Mouse (Mus musculus) spleen, adult 2 months (tissue): ENCODE results near the gene Slc24a4. TPM values are rescaled to one million over a fixed set of nuclear protein-coding genes. Genes with fewer than 3 reads are reported as not detected.

ENCODE experiments used
- DNase-seq, 2 experiments: peaks; one replicate each; pipeline versions ENCODE4 v3.0.0 to v3.0.0-alpha.2; 2012 to 2021; ENCODE audit warnings: low spot score in 2 of 2, low read depth in 1 of 2
- H3K27ac ChIP-seq: fragments of 200-500 bp; 2 replicates; pipeline ENCODE4 v1.5.1; 2012; ENCODE audit warnings: low read length, inconsistent platforms; ENCODE audit not compliant: insufficient read depth
- H3K27me3 ChIP-seq: fragments of 200-500 bp; 2 replicates; pipeline ENCODE4 v1.6.1; 2012; ENCODE audit warnings: mild to moderate bottlenecking, moderate library complexity, low read length, inconsistent platforms; ENCODE audit not compliant: control insufficient read depth, insufficient read depth
- H3K36me3 ChIP-seq: fragments of 200-500 bp; 2 replicates; pipeline ENCODE4 v1.6.1; 2012; ENCODE audit warnings: mild to moderate bottlenecking, low read length, inconsistent platforms; ENCODE audit not compliant: control insufficient read depth, insufficient read depth
- H3K4me1 ChIP-seq: fragments of 200-500 bp; 2 replicates; pipeline ENCODE4 v1.6.1; 2011; ENCODE audit warnings: inconsistent platforms; ENCODE audit not compliant: control insufficient read depth, insufficient read depth, insufficient read length
- H3K4me3 ChIP-seq: fragments of 200-500 bp; 2 replicates; pipeline ENCODE4 v1.5.1; 2011; ENCODE audit warnings: mild to moderate bottlenecking, inconsistent platforms; ENCODE audit not compliant: insufficient read depth, insufficient read length; ENCODE audit errors: extremely low read depth
- CTCF ChIP-seq: fragments of 200-500 bp; IDR thresholded peaks from 2 replicates; pipeline ENCODE4 v1.5.1; 2011; ENCODE audit warnings: mild to moderate bottlenecking, inconsistent platforms; ENCODE audit not compliant: insufficient read depth, insufficient read length, insufficient replicate concordance; ENCODE audit errors: extremely low read depth
- POLR2A ChIP-seq: fragments of 200-500 bp; IDR thresholded peaks from 2 replicates; pipeline ENCODE4 v1.6.1; 2011; ENCODE audit warnings: low read depth, low read length, inconsistent platforms
- WGBS: fragments of 180-500 bp; shearing (Covaris S2); methylation state at CpG from one replicate; pipeline ENCODE4 v1.1.7; 2018; 5-methylcytosine and 5-hydroxymethylcytosine counted together
- polyA plus RNA-seq: library from polyadenylated mRNA; depleted of rRNA; stranded (reverse); fragments of >200 nt; gene quantifications from 2 replicates; pipeline ENCODE4 v1.2.3, GENCODE M21; 2012

Slc24a4 gene
- polyA plus RNA-seq, 1 experiment, result not detected

DNA sequence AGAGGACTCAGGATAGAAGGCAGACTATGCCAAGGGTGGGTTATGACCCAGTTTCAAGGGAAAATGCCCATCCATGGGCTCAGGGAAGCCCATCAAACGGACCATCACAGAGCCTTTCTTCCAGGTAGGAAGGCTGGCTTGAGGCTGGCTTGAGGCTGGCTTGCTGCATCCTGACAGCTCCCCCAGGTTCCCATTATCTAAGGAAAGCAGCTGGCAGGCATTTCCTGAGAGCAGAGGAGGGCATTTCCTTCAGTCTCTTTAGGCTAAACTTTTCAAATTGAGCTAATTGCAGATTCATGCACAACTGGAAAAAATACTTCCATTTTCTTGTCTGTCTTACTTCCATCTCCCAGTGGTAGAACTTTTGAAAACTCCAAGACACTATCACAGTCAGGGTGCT is 26.3 kb downstream of the Slc24a4 start:
- H3K4me3 ChIP-seq, result no peak overlapping the region
- no peak for TF ChIP-seq POLR2A
- TF ChIP-seq CTCF, result no peak
- H3K4me1 ChIP-seq, result no peaks in the 10 kb centered on the region
- H3K27me3 ChIP-seq, result no peaks in the 10 kb centered on the region
- H3K27ac ChIP-seq, result no peak overlapping the region
- WGBS, result 20% methylated on average over 1 of the region's 1 CpGs
- DNase-seq, result no peak
- no peaks in the 10 kb centered on the region for H3K36me3 ChIP-seq

GRCm38 (mm10) chr12:102164632-102165031 is 36.1 kb downstream of the Slc24a4 start:
- Histone ChIP-seq H3K27ac (no peak overlapping the region), H3K4me1 (no peaks in the 10 kb centered on the region), H3K27me3 (no peaks in the 10 kb centered on the region), H3K4me3 (no peak overlapping the region), H3K36me3 (no peaks in the 10 kb centered on the region)
- TF ChIP-seq POLR2A (no peak), CTCF (no peak)
- 94% methylated on average over 7 of the region's 7 CpGs for WGBS
- DNase-seq, result no peak

GRCm38 (mm10) chr12:102166691-102167261 is 38.2 kb downstream of the Slc24a4 start:
- H3K27me3 ChIP-seq, result no peaks in the 10 kb centered on the region
- 69% methylated on average over 5 of the region's 5 CpGs for WGBS
- H3K4me3 ChIP-seq, result no peak overlapping the region
- no peaks in the 10 kb centered on the region for H3K36me3 ChIP-seq
- TF ChIP-seq POLR2A (no peak), CTCF (no peak)
- no peaks in the 10 kb centered on the region for H3K4me1 ChIP-seq
- DNase-seq, result no peak
- H3K27ac ChIP-seq, result no peak overlapping the region

DNA sequence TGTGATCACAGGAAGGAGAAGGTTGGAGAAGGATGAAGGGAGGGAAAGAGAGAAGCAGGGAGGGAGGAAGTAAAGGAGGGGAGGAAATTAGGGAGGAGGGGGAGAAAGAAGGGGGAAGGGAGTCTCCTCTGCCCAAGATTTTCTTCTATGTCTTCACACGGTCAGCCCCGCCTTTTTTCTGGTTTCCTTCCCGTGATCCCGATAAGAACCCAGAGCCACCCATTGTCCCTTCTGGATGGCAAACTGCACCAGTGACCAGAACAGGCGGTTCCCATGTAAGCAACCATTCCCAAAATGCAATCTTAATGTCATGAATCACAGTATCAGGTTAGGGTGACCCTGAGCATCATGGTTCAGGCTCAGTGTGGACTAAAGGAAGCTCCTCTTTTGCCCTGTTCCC is 38.8 kb downstream of the Slc24a4 start:
- no peak for DNase-seq
- H3K36me3 ChIP-seq, result no peaks in the 10 kb centered on the region
- H3K27ac ChIP-seq, result no peak overlapping the region
- TF ChIP-seq POLR2A (no peak), CTCF (no peak)
- no peak overlapping the region for H3K4me3 ChIP-seq
- no peaks in the 10 kb centered on the region for H3K27me3 ChIP-seq
- WGBS, result 74% methylated on average over 5 of the region's 5 CpGs
- no peaks in the 10 kb centered on the region for H3K4me1 ChIP-seq

DNA sequence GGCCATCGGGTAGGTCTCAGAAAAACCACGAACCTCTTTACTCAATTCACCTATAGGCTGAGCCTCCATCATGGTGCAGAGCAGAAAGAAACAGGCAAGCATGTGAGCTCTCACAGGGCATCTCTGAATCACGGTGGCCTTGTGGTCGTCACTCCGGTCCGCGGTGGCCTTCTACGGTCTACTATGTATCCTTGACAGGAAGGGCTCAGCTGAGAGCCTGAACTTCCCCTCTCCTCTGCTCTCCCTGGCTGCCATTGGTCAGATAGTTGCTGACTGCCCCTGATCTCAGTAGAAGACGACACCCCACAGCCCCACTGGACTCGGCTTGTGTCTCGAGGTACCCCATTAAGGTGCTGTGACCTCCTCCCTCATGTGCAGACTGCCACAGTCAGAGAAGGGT is 44.2 kb downstream of the Slc24a4 start:
- no peaks in the 10 kb centered on the region for H3K27me3 ChIP-seq
- TF ChIP-seq POLR2A (no peak), CTCF (no peak)
- no peak overlapping the region for H3K27ac ChIP-seq
- no peaks in the 10 kb centered on the region for H3K36me3 ChIP-seq
- no peak for DNase-seq
- WGBS, result 83% methylated on average over 11 of the region's 11 CpGs
- no peaks in the 10 kb centered on the region for H3K4me1 ChIP-seq
- no peak overlapping the region for H3K4me3 ChIP-seq

GRCm38 (mm10) chr12:102173345-102173744 is 44.8 kb downstream of the Slc24a4 start:
- no peaks in the 10 kb centered on the region for H3K36me3 ChIP-seq
- H3K27ac ChIP-seq, result no peak overlapping the region
- TF ChIP-seq POLR2A (no peak), CTCF (no peak)
- no peaks in the 10 kb centered on the region for H3K4me1 ChIP-seq
- 90% methylated on average over 5 of the region's 5 CpGs for WGBS
- no peak overlapping the region for H3K4me3 ChIP-seq
- H3K27me3 ChIP-seq, result no peaks in the 10 kb centered on the region
- DNase-seq, result no peak

GRCm38 (mm10) chr12:102180371-102181074 is 52.0 kb downstream of the Slc24a4 start:
- Histone ChIP-seq H3K4me1 (no peaks in the 10 kb centered on the region), H3K27me3 (no peaks in the 10 kb centered on the region), H3K27ac (no peak overlapping the region), H3K4me3 (no peak overlapping the region), H3K36me3 (no peaks in the 10 kb centered on the region)
- 90% methylated on average over 18 of the region's 18 CpGs for WGBS
- TF ChIP-seq CTCF, result no peak
- no peak for TF ChIP-seq POLR2A
- DNase-seq, result no peak
